Mouse (Mus musculus): ENCODE results near the gene Klf15. TPM values are rescaled to one million over a fixed set of nuclear protein-coding genes. Genes with fewer than 3 reads are reported as not detected.

The Klf15 gene
- total RNA-seq, 4 experiments from 2014 or later = 28.0 to 33.1 (median 29.4) TPM

- DNase-seq (ENCODE audit: low spot score in 2 of 2) = no peak
These were observed 29.8 kb downstream of the Klf15 start for GRCm38 (mm10) chr6:90491956-90492744.

- no peak for DNase-seq (ENCODE audit: low spot score in 2 of 2)
These were observed 31.8 kb downstream of the Klf15 start for GRCm38 (mm10) chr6:90494155-90494554.

GRCm38 (mm10) chr6:90494566-90494965 is 32.2 kb downstream of the Klf15 start:
- DNase-seq (ENCODE audit: low spot score in 2 of 2) = no peak

- no peak for DNase-seq (ENCODE audit: low spot score in 2 of 2)
These were observed 33.0 kb downstream of the Klf15 start for GRCm38 (mm10) chr6:90495282-90495912.

- no peak for DNase-seq (ENCODE audit: low spot score in 2 of 2)
These were observed 33.8 kb downstream of the Klf15 start for GRCm38 (mm10) chr6:90496217-90496616.

GRCm38 (mm10) chr6:90499509-90499908 is 37.1 kb downstream of the Klf15 start:
- no peak for DNase-seq (ENCODE audit: low spot score in 2 of 2)

GRCm38 (mm10) chr6:90501222-90501940 is 39.0 kb downstream of the Klf15 start:
- DNase-seq (ENCODE audit: low spot score in 2 of 2) = no peak

- no peak for DNase-seq (ENCODE audit: low spot score in 2 of 2)
These were observed 43.5 kb downstream of the Klf15 start for GRCm38 (mm10) chr6:90505906-90506305.

- DNase-seq (ENCODE audit: low spot score in 2 of 2) = peak; percentile 79 to 88
These were observed 44.4 kb downstream of the Klf15 start for GRCm38 (mm10) chr6:90506673-90507311.

GRCm38 (mm10) chr6:90507443-90507842 is 45.1 kb downstream of the Klf15 start:
- no peak for DNase-seq (ENCODE audit: low spot score in 2 of 2)

GRCm38 (mm10) chr6:90508197-90508624 is 45.8 kb downstream of the Klf15 start:
- DNase-seq (ENCODE audit: low spot score in 2 of 2) = peak in 1 of 2 experiments; percentile 61

- DNase-seq (ENCODE audit: low spot score in 2 of 2) = no peak
These were observed 46.7 kb downstream of the Klf15 start for GRCm38 (mm10) chr6:90509085-90509484.

- DNase-seq (ENCODE audit: low spot score in 2 of 2) = no peak
These were observed 50.0 kb downstream of the Klf15 start for GRCm38 (mm10) chr6:90512416-90512815.

GRCm38 (mm10) chr6:90513074-90513856 is 50.9 kb downstream of the Klf15 start:
- DNase-seq (ENCODE audit: low spot score in 2 of 2) = no peak

- DNase-seq (ENCODE audit: low spot score in 2 of 2) = no peak
These were observed 52.0 kb downstream of the Klf15 start for GRCm38 (mm10) chr6:90514369-90514768.

- peak; percentile 67 to 89 for DNase-seq (ENCODE audit: low spot score in 2 of 2)
These were observed 52.6 kb downstream of the Klf15 start for GRCm38 (mm10) chr6:90514883-90515405.

- DNase-seq (ENCODE audit: low spot score in 2 of 2) = no peak
These were observed 56.5 kb downstream of the Klf15 start for GRCm38 (mm10) chr6:90518892-90519291.

GRCm38 (mm10) chr6:90519375-90519774 is 57.0 kb downstream of the Klf15 start:
- no peak for DNase-seq (ENCODE audit: low spot score in 2 of 2)

Data from left cerebral cortex, adult 8-10 months (tissue).